Mouse (Mus musculus) forebrain, embryonic 15.5 days (tissue): ENCODE measurements around the gene Mtnr1a. TPM values are rescaled to one million over a fixed set of nuclear protein-coding genes. Genes with fewer than 3 reads are reported as not detected.
"Not testable (repeated sequence)": the region's sequence is repeated elsewhere in the genome, so short reads cannot be mapped to it uniquely, and the experiment has no call there.

Experiments used
- ATAC-seq: fragments of 200-750 bp; cut with Nextera tagmentation; replicated peaks from 2 replicates; pipeline ENCODE4 v1.8.0; 2017; ENCODE audit warnings: mild to moderate bottlenecking, moderate TSS enrichment, moderate library complexity
- H3K27ac ChIP-seq: fragments of 300-500 bp; sonication (generic); replicated peaks from 2 replicates; pipeline ENCODE4 v1.5.1; 2015; ENCODE audit warnings: mild to moderate bottlenecking, inconsistent platforms
- H3K27me3 ChIP-seq: fragments of 300-500 bp; sonication (generic); 2 replicates; pipeline ENCODE4 v1.6.1; 2015; ENCODE audit warnings: inconsistent platforms
- H3K36me3 ChIP-seq: fragments of 300-500 bp; sonication (generic); 2 replicates; pipeline ENCODE4 v1.6.1; 2015; ENCODE audit warnings: mild to moderate bottlenecking, inconsistent platforms
- H3K4me1 ChIP-seq: fragments of 300-500 bp; sonication (generic); 2 replicates; pipeline ENCODE4 v1.6.1; 2015; ENCODE audit warnings: inconsistent platforms
- H3K4me2 ChIP-seq: fragments of 300-500 bp; sonication (generic); replicated peaks from 2 replicates; pipeline ENCODE4 v1.6.1; 2015; ENCODE audit warnings: mild to moderate bottlenecking, inconsistent platforms
- H3K4me3 ChIP-seq: fragments of 300-500 bp; sonication (generic); 2 replicates; pipeline ENCODE4 v1.5.1; 2015; ENCODE audit warnings: mild to moderate bottlenecking, inconsistent platforms
- H3K9ac ChIP-seq: fragments of 300-500 bp; sonication (generic); replicated peaks from 2 replicates; pipeline ENCODE4 v1.6.1; 2015; ENCODE audit warnings: mild to moderate bottlenecking, inconsistent platforms
- H3K9me3 ChIP-seq: fragments of 300-500 bp; sonication (generic); 2 replicates; pipeline ENCODE4 v1.6.1; 2016; ENCODE audit warnings: inconsistent platforms
- WGBS: fragments of 180-500 bp; shearing (Covaris S2); methylation state at CpG from one replicate; pipeline ENCODE4 v1.1.7; 2015; ENCODE audit warnings: mixed read lengths; 5-methylcytosine and 5-hydroxymethylcytosine counted together
- polyA plus RNA-seq: library from polyadenylated mRNA; unstranded; fragments of >200 nt; fragmentation: Nextera tagmentation; extraction: Ambion mirVana; gene quantifications from 2 replicates; pipeline ENCODE4 v1.2.1, GENCODE M21; 2015

Mtnr1a gene
- polyA plus RNA-seq, 1 experiment from 2014 or later = not detected

DNA sequence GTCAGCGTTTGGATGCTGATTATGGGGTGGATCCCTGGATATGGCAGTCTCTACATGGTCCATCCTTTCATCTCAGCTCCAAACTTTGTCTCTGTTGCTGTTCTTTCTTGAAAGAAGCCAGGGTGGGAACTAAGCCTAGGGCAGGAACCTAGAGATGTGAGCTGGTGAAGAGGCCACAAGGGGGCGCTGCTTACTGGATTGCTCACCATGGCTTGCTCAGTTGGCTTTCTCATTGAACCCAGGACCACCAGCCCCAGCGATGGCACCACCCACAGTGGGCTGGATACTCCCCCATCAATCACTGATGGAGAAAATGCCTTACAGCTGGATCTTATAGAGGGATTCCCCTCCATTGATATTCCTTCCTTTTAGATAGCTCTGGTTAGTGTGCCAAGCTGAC is 12.1 kb upstream of the Mtnr1a start:
- Histone ChIP-seq H3K27me3 (no peaks in the 10 kb centered on the region), H3K36me3 (peaks cover 5% of the 10 kb centered on the region; the same call in 1 of the 2 replicates), H3K9me3 (no peaks in the 10 kb centered on the region), H3K9ac (no peak overlapping the region), H3K4me1 (no peaks in the 10 kb centered on the region), H3K4me3 (no peak overlapping the region), H3K4me2 (no peak overlapping the region), H3K27ac (no peak overlapping the region)
- WGBS = 43% methylated on average over 3 of the region's 3 CpGs
- ATAC-seq = no peak

DNA sequence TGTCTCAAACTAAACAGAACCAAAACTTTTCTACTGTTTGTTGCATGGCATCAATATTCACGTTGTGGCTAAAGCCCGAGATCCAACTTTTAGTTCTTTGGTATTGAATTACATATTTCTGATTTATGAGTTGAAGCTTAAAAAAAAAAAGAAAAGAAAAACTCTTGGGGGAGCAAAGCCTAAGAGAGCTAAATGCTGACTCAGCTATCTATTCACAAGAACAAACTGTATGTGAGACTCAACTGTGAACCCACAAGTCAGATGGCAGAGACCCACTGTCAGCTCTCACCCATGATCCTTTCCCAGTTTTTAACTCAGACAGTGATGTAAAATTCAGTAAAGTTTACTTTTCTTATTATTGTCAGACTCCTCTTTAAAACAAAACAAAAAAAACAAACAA is 8.9 kb upstream of the Mtnr1a start:
- 89% methylated on average over 2 of the region's 2 CpGs for WGBS
- Histone ChIP-seq H3K4me2 (no peak overlapping the region), H3K27me3 (no peaks in the 10 kb centered on the region), H3K9ac (no peak overlapping the region), H3K27ac (no peak overlapping the region), H3K4me1 (no peaks in the 10 kb centered on the region), H3K9me3 (no peaks in the 10 kb centered on the region), H3K36me3 (no peaks in the 10 kb centered on the region), H3K4me3 (no peak overlapping the region)
- no peak for ATAC-seq

DNA sequence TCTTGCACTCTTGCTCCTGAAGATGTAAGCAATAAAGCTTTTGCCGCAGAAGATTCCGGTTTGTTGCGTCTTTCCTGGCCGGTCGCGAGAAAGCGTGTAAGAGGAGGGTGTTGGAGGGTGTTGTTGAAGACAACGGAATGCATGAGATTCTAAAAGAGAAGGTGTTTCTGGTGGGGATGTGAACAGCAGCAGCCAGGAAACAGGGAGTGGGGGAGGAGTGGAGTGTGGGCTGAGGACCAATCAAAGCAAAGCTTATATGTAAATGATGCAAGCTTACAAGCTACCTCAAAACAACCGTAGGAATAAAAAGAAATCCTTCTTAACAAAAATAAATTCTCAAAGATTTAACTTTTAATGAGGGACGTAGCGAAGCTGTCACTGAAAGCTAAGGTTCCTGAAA is 6.6 kb upstream of the Mtnr1a start:
- H3K9me3 ChIP-seq = no peaks in the 10 kb centered on the region
- H3K4me3 ChIP-seq = no peak overlapping the region
- no peak overlapping the region for H3K4me2 ChIP-seq
- H3K36me3 ChIP-seq = no peaks in the 10 kb centered on the region
- ATAC-seq = no peak
- H3K27ac ChIP-seq = no peak overlapping the region
- H3K4me1 ChIP-seq = no peaks in the 10 kb centered on the region
- no peaks in the 10 kb centered on the region for H3K27me3 ChIP-seq
- no peak overlapping the region for H3K9ac ChIP-seq
- WGBS = 92% methylated on average over 11 of the region's 11 CpGs

GRCm38 (mm10) chr8:45062982-45063924 is 5.7 kb upstream of the Mtnr1a start:
- ATAC-seq = no peak
- no peak overlapping the region for H3K9ac ChIP-seq
- no peak overlapping the region for H3K4me3 ChIP-seq
- WGBS = 85% methylated on average over 25 of the region's 25 CpGs
- no peak overlapping the region for H3K4me2 ChIP-seq
- H3K27ac ChIP-seq = no peak overlapping the region
- H3K9me3 ChIP-seq = no peaks in the 10 kb centered on the region
- no peaks in the 10 kb centered on the region for H3K4me1 ChIP-seq
- no peaks in the 10 kb centered on the region for H3K36me3 ChIP-seq
- H3K27me3 ChIP-seq = no peaks in the 10 kb centered on the region

DNA sequence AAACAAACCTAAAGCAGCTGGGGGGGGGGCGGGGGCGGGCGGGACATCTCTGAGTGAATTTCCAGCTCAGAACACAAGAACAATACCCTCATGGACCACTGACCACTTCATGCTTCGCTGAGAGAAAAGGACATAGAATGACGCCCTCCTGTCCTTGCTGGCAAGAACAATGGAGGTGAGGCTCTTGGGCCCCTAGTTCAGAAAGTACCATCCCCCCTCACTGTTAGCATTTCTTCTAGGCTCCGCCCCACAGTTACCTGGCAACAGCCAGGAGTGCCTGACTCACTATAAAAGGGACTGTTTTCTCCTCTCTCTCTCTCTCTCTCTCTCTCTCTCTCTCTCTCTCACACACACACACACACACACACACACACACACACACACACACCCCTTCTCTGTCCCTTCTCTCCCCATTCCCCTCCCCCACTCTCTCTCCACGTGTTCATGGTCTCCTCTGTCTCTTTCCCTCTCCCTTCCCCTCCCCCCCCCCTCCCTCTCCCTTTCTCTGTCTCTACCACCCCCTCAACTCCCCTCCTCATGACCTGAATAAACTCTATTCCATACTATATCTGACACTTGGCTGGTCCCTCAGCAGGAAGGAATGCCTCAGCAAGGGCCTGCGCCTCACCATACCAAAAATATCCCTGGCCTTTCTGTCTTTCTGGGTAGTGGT is 4.6 kb upstream of the Mtnr1a start:
- ATAC-seq = no peak
- 11% methylated on average over 7 of the region's 8 CpGs for WGBS

DNA sequence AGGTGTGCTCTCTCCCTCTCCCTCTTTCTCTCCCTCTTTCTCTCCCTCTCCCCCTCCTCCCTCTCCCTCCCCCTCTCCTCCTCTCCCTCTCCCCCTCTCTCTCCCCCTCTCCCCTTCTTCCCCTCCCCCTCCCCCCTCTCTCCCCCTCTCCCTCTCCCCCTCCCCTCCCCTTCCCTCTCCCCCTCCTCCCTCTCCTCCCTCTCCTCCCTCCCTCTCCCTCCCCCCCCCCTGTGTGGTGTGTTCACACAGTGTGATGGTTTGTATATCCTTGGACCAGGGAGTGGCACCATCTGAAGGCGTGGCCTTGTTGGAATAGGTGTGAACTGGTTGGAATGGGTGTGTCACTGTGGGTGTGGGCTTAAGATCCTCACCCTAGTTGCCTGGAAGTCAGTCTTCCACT is 3.5 kb upstream of the Mtnr1a start:
- not testable (repeated sequence) for H3K27me3 ChIP-seq, H3K36me3 ChIP-seq, H3K9ac ChIP-seq, ATAC-seq, H3K4me2 ChIP-seq, H3K4me1 ChIP-seq, H3K9me3 ChIP-seq, H3K27ac ChIP-seq, H3K4me3 ChIP-seq
- WGBS = 90% methylated on average over 1 of the region's 1 CpGs

More for the DNA sequence above, 4.6 kb upstream of the Mtnr1a start:
- H3K4me3 ChIP-seq = no peak overlapping the region
- no peaks in the 10 kb centered on the region for H3K36me3 ChIP-seq
- H3K9ac ChIP-seq = no peak overlapping the region
- H3K9me3 ChIP-seq = no peaks in the 10 kb centered on the region
- H3K27ac ChIP-seq = no peak overlapping the region
- peaks cover 4% of the 10 kb centered on the region for H3K4me1 ChIP-seq
- no peak overlapping the region for H3K4me2 ChIP-seq
- H3K27me3 ChIP-seq = no peaks in the 10 kb centered on the region

- no peaks in the 10 kb centered on the region for H3K9me3 ChIP-seq
- no peak overlapping the region for H3K4me2 ChIP-seq
- no peak overlapping the region for H3K9ac ChIP-seq
- no peak overlapping the region for H3K4me3 ChIP-seq
- no peaks in the 10 kb centered on the region for H3K36me3 ChIP-seq
- H3K27me3 ChIP-seq = no peaks in the 10 kb centered on the region
- WGBS = 92% methylated on average over 8 of the region's 8 CpGs
- no peak for ATAC-seq
- H3K4me1 ChIP-seq = peaks cover 4% of the 10 kb centered on the region
- H3K27ac ChIP-seq = no peak overlapping the region
Measured at GRCm38 (mm10) chr8:45070949-45071348, 2.0 kb downstream of the Mtnr1a start.

DNA sequence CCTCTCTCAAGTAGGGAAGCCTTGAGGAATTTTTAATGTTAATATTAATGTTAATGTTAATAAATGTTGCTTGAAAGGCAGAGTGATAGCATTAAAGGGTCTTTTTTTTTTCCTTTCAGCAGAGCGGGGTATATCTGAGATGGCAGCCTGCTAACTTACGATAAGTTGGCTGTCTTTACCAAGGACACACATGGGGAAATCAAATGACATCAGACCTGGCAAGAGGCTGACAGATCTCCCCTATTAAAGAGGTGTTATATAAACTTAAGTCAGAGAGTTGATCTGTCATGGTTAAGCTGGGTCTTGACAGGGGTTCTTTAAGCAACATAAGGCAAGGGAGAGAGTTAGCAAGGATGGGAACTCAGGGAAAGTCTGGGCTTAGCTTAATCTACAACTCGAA is 11.9 kb downstream of the Mtnr1a start:
- no peak overlapping the region for H3K4me3 ChIP-seq
- no peak overlapping the region for H3K4me2 ChIP-seq
- H3K27ac ChIP-seq = no peak overlapping the region
- no peak overlapping the region for H3K9ac ChIP-seq
- no peaks in the 10 kb centered on the region for H3K9me3 ChIP-seq
- ATAC-seq = no peak
- whole genome bisulfite sequencing = 84% methylated on average over 3 of the region's 3 CpGs
- H3K4me1 ChIP-seq = no peaks in the 10 kb centered on the region
- no peaks in the 10 kb centered on the region for H3K27me3 ChIP-seq
- no peaks in the 10 kb centered on the region for H3K36me3 ChIP-seq

DNA sequence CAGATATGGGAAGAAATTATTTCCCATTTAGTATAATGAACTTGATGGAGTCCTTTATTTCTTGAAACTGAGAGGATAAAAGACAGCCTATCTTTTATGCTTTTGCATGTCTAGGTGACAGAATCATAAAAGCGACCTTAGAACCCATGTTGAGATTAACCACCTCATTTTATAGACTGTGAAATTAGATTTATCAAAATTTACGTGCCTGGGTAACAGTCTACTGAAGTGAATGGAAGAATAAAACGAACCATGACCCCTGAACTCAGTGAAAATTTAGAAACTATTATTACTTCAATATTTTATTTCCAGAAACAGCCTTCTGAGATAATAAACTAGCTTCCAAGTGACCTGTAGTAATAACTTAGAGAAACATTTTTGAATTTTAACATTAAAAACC is 24.7 kb downstream of the Mtnr1a start:
- Histone ChIP-seq H3K36me3 (no peaks in the 10 kb centered on the region), H3K9ac (no peak overlapping the region), H3K4me1 (no peaks in the 10 kb centered on the region), H3K4me2 (no peak overlapping the region), H3K4me3 (no peak overlapping the region), H3K27ac (no peak overlapping the region), H3K27me3 (no peaks in the 10 kb centered on the region), H3K9me3 (no peaks in the 10 kb centered on the region)
- WGBS = 81% methylated on average over 3 of the region's 3 CpGs
- no peak for ATAC-seq

DNA sequence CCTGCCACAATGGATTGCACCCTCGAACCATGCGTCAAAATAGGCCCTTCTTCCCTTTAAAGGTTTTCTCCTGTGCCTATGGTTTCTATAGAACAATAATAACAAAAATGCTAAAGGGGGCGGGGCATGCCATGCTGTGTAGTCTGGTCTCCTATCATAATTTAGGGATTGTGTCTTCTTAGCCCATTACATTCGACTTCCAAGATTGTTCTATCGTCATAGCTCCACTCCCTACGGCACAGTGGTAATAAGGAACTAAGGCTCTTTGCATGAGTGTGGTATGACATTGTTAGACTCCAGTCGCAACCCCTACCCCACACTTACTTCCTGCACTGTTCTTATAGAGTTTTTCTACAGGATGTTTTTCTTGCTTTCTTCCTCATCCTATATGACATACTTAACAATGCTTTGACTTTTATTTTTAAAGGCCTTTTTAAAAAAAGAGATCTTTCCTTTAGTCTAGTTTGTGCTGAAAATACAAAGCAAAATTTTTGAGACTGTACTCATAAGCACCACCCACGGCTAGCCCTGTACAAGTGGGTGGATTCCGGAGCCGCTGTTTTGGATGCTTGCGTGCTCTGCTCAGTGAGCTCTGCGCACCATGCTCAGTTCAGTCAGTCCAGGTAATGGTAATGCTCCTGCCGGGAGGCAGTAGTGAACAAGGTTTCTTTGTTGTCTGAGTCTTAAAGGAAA is 40.6 kb downstream of the Mtnr1a start:
- H3K27ac ChIP-seq = no peak overlapping the region
- H3K36me3 ChIP-seq = no peaks in the 10 kb centered on the region
- peak overlapping the region; percentile 31 for H3K4me3 ChIP-seq
- peak overlapping the region; percentile 2; the same call in 1 of the 2 replicates for H3K9ac ChIP-seq
- no peaks in the 10 kb centered on the region for H3K27me3 ChIP-seq
- WGBS = 19% methylated on average over 13 of the region's 13 CpGs
- no peaks in the 10 kb centered on the region for H3K9me3 ChIP-seq
- ATAC-seq = peak; percentile 88
- H3K4me1 ChIP-seq = peaks cover 15% of the 10 kb centered on the region; the same call in 1 of the 2 replicates
- peak overlapping the region; percentile 50 for H3K4me2 ChIP-seq

- no peak overlapping the region for H3K27ac ChIP-seq
- H3K9ac ChIP-seq = peak overlapping the region; percentile 2; the same call in 1 of the 2 replicates
- no peaks in the 10 kb centered on the region for H3K9me3 ChIP-seq
- WGBS = 9% methylated on average over 16 of the region's 16 CpGs
- peak overlapping the region; percentile 50 for H3K4me2 ChIP-seq
- peak overlapping the region; percentile 31 for H3K4me3 ChIP-seq
- H3K36me3 ChIP-seq = no peaks in the 10 kb centered on the region
- peak; percentile 81 for ATAC-seq
- peaks cover 15% of the 10 kb centered on the region; the same call in 1 of the 2 replicates for H3K4me1 ChIP-seq
- no peaks in the 10 kb centered on the region for H3K27me3 ChIP-seq
Measured at GRCm38 (mm10) chr8:45110064-45110812, 41.3 kb downstream of the Mtnr1a start.
